Mouse (Mus musculus) left cerebral cortex, adult 2 months (tissue): ENCODE measurements at regions not wholly inside any gene's neighbourhood (a gene's known extent, or its start where the extent isn't known, plus 50 kb on each side); places are given as distances from the start of the nearest gene placed in this dataset.

Experiments used
- DNase-seq, 2 experiments: peaks; one replicate each; pipeline ENCODE4 v3.0.0; 2021 to 2022; ENCODE audit warnings: low spot score in 2 of 2, mixed read lengths in 1 of 2; ENCODE audit errors: extremely low spot score in 1 of 2
- H3K27ac ChIP-seq: fragments of 200-600 bp; 2 replicates; pipeline ENCODE4 v1.8.1; 2022
- H3K4me3 ChIP-seq: fragments of 200-600 bp; 2 replicates; pipeline ENCODE4 v1.8.1; 2022
- CTCF ChIP-seq: fragments of 200-600 bp; IDR thresholded peaks from 2 replicates; pipeline ENCODE4 v1.8.1; 2022; ENCODE audit warnings: antibody characterized with exemption, mild to moderate bottlenecking, moderate library complexity
- intact Hi-C: fragments of 180-260 bp; cut with DNase I; formaldehyde crosslinking; loops from one replicate; pipeline ENCODE4 v1.15.1; 2025

GRCm38 (mm10) chr6:106964337-106964736 is 164.5 kb upstream of the Crbn start:
- H3K27ac ChIP-seq, result no peak overlapping the region
- TF ChIP-seq CTCF, result no peak
- intact Hi-C loops, result no loop called here

DNA sequence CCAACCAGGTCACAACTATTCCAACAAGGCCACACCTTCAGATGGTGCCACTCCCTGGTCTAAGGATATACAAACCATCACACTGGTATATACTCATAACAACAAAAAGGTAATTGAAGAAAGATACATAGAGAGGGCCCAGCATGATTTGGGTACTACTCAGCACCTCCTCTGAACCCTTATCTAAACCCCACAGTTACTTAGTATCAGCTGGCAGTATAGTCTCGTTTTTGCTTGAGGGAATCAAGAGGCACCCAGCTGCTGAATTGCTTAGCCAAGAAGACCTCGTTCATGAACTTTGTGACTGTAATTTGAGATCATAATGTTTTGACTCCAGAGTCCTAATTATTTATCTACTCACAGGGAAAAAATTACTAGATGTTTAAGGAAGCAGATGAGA is 175.6 kb upstream of the Crbn start:
- Histone ChIP-seq H3K4me3 (no peak overlapping the region), H3K27ac (no peak overlapping the region)
- intact Hi-C loops, result no loop called here
- no peak for TF ChIP-seq CTCF
- DNase-seq, result no peak

More at GRCm38 (mm10) chr6:106964337-106964736, 164.5 kb upstream of the Crbn start:
- H3K4me3 ChIP-seq, result no peak overlapping the region
- no peak for DNase-seq

DNA sequence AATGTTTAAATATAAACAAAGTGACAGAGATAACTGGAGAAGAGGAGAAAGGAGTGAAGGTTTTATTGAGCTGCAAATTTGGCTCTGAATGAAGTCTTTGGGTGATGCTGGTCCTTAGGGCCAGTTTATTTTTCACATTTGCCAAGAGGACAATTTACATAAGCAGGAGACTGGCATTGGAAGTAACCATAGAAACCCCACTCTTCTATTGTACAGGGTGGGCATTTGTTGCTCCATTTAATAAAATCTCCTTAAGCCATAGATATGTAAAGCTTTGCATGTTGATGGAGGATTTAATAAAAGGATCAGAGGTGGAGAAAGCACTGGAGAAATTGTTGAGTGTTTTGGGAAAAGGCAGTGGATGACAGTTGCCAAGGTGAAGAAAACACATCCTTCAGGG is 178.8 kb upstream of the Crbn start:
- Histone ChIP-seq H3K4me3 (no peak overlapping the region), H3K27ac (no peak overlapping the region)
- TF ChIP-seq CTCF, result no peak
- DNase-seq, result no peak
- intact Hi-C loops, result no loop called here

DNA sequence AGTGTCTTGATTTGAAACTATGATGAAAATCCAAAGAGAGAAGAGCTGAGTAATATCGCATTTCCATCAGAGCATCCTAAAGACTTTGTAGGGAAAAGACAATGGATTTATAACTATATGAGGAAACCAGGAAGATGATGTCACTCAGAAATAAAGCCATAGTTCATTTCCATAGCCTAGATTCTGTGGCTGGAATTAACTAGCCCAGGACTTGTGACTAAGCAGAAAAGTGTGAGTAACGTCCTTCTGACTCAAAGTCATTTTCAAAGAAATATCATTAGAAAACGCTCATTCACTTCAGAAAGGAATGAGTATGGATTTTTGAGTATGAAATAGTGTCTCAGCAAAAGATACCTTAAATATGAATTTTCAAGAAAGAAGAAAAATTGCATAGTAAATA is 179.9 kb upstream of the Crbn start:
- H3K4me3 ChIP-seq, result no peak overlapping the region
- intact Hi-C loops, result no loop called here
- no peak for DNase-seq
- no peak overlapping the region for H3K27ac ChIP-seq
- no peak for TF ChIP-seq CTCF

DNA sequence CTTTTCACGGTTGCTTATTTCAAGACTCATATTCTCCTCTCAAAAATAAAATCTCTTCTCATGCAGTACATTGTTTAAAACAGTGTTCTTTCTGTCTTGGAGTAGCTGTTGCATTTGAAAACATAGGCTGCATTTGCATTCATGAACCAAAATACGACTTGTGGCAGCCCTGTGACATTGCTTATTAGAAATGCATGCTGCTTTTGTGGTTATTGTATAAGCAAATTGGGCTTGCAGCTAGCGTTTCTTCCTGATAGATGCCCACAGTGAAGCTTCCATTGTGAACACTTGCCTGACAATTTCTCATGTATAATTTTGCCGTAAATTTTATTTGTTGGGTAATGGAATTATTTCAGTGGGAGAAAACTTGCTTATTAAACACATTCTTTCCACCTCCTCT is 180.3 kb upstream of the Crbn start:
- no peak overlapping the region for H3K4me3 ChIP-seq
- DNase-seq, result no peak
- intact Hi-C loops, result no loop called here
- TF ChIP-seq CTCF, result no peak
- H3K27ac ChIP-seq, result no peak overlapping the region

DNA sequence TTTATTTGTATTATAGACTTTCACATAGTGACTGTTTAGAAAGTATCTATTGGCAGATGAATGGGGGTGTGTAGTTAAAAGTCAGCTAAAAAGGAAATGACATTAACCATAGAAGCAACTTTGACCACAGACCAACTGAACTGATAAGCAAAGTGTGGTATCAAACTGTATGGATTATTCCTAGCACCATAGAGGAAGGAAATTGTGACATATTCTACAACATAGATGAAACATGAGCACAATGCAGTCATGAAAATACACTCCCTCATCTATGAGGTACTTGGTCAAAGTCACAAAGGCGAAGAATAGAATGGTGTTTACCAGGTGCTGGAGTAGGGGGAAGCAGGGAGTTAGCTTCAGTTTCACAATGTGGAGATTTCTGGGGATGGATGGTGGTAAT is 181.4 kb upstream of the Crbn start:
- intact Hi-C loops, result no loop called here
- no peak for TF ChIP-seq CTCF
- Histone ChIP-seq H3K4me3 (no peak overlapping the region), H3K27ac (no peak overlapping the region)
- no peak for DNase-seq

DNA sequence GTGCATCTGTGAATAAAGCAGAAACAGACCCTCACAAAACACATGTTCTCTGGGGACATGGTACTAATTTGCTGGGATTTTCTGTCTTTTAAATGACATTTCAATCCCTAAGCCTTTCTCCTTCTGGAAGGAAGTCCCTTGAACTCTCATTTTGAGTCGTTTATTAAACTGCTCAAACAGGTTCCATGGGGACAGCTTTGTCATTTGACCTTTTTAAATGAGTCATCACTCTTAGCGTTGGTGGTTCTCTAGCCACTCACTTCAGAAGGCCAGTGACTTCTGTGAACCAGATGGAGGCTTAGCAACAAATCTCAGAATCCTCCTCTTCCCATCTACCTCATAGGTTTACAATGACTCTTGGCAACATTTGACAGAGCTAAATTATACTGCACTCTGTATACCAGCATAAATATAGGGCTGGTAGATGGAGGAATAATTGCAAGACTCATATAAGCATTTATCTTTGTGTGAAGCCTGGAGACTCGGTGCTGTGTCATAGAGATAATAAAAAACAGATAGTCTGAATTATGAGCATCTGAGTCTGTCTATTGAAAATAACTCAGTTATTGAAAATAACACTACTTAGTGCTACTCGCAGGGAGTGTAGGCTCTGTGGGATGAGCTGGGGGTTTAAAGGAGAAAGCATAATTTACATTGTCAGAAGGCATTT is 185.4 kb upstream of the Crbn start:
- H3K27ac ChIP-seq, result no peak overlapping the region
- no peak for TF ChIP-seq CTCF
- no peak overlapping the region for H3K4me3 ChIP-seq
- intact Hi-C loops, result no loop called here
- DNase-seq, result no peak

DNA sequence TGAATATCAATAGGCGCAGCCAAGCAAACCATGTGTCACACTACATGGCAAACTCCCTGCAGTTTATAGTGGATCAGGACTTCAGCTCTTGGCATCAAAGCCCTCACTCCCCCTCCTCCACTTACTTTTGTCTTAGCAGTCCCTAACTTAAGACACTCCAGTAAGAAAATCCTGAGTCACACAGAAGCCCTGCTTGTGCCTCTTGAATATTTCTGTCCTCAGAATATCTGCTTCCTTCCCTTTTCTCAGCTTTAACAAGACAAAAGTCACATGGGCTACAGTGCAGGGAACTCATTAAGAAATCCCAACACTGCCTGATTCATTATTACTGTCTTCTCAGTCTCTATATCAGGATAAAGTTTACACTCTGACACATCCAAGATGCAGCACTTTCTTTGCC is 191.7 kb upstream of the Crbn start:
- no peak overlapping the region for H3K27ac ChIP-seq
- no peak for TF ChIP-seq CTCF
- intact Hi-C loops, result no loop called here
- no peak for DNase-seq
- H3K4me3 ChIP-seq, result no peak overlapping the region

GRCm38 (mm10) chr6:107004406-107005120 is 204.7 kb upstream of the Crbn start:
- Histone ChIP-seq H3K27ac (no peak overlapping the region), H3K4me3 (no peak overlapping the region)
- DNase-seq, result no peak
- intact Hi-C loops, result no loop called here
- no peak for TF ChIP-seq CTCF

- TF ChIP-seq CTCF, result no peak
- Histone ChIP-seq H3K4me3 (no peak overlapping the region), H3K27ac (no peak overlapping the region)
- DNase-seq, result no peak
- intact Hi-C loops, result no loop called here
Observed at GRCm38 (mm10) chr6:107010785-107011184, 210.9 kb upstream of the Crbn start.

- Histone ChIP-seq H3K4me3 (no peak overlapping the region), H3K27ac (no peak overlapping the region)
- intact Hi-C loops, result no loop called here
- DNase-seq, result no peak
- TF ChIP-seq CTCF, result no peak
Observed at GRCm38 (mm10) chr6:107012938-107013511, 213.1 kb upstream of the Crbn start.

- Histone ChIP-seq H3K27ac (no peak overlapping the region), H3K4me3 (no peak overlapping the region)
- DNase-seq, result no peak
- intact Hi-C loops, result no loop called here
- no peak for TF ChIP-seq CTCF
Observed at GRCm38 (mm10) chr6:107019126-107019525, 219.2 kb upstream of the Crbn start.

DNA sequence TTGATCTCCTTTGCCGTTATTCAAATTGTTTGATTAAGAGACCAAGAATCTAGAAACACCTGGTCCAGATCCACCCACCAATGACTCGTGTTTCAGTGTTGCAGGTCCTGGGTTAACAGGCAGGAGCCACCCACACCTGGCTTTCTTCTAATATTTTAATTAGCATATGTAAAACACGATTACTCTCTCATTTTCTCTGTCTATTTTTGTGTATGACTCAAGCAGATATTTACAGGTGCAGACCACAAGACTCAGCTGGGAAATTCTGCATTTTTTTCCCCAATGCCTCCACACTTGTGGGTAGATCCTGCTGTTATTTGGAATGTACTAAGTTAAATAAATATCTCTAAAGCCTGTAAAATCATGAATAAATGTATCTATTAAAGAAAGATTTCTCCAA is 245.3 kb upstream of the Crbn start:
- DNase-seq, result no peak

More for the DNA sequence above, 245.3 kb upstream of the Crbn start:
- intact Hi-C loops, result no loop called here
- Histone ChIP-seq H3K27ac (no peak overlapping the region), H3K4me3 (no peak overlapping the region)
- no peak for TF ChIP-seq CTCF
